Mouse (Mus musculus): ENCODE results near the gene Ltb4r1.

The Ltb4r1 gene

GRCm38 (mm10) chr14:55765696-55766095 is at the start of gene Ltb4r1:
Gene Ltb4r1 (plus strand): TSS chr14:55765962.
- peak; percentile 41 for DNase-seq

GRCm38 (mm10) chr14:55716271-55716670 is 49.5 kb upstream of the Ltb4r1 start:
- no peak for DNase-seq

- no peak for DNase-seq
These were observed 48.9 kb upstream of the Ltb4r1 start for GRCm38 (mm10) chr14:55716884-55717283.

- no peak for DNase-seq
These were observed 46.0 kb upstream of the Ltb4r1 start for GRCm38 (mm10) chr14:55719737-55720136.

- DNase-seq: no peak
These were observed 45.1 kb upstream of the Ltb4r1 start for GRCm38 (mm10) chr14:55720666-55721065.

GRCm38 (mm10) chr14:55721076-55721475 is 44.7 kb upstream of the Ltb4r1 start:
- no peak for DNase-seq

- DNase-seq: peak; percentile 99
These were observed 43.9 kb upstream of the Ltb4r1 start, which contains the start of gene Rabggta for GRCm38 (mm10) chr14:55721700-55722437. Gene Rabggta (minus strand): TSS chr14:55722263.

GRCm38 (mm10) chr14:55722438-55722945 is 43.3 kb upstream of the Ltb4r1 start:
- no peak for DNase-seq

GRCm38 (mm10) chr14:55723433-55723832 is 42.3 kb upstream of the Ltb4r1 start:
- DNase-seq: no peak

GRCm38 (mm10) chr14:55724411-55724871 is 41.3 kb upstream of the Ltb4r1 start:
- peak; percentile 72 for DNase-seq

- no peak for DNase-seq
These were observed 39.5 kb upstream of the Ltb4r1 start for GRCm38 (mm10) chr14:55726261-55726660.

- DNase-seq: no peak
These were observed 37.7 kb upstream of the Ltb4r1 start for GRCm38 (mm10) chr14:55727889-55728685.

GRCm38 (mm10) chr14:55730116-55730515 is 35.6 kb upstream of the Ltb4r1 start:
- DNase-seq: no peak

- DNase-seq: no peak
These were observed 35.2 kb upstream of the Ltb4r1 start for GRCm38 (mm10) chr14:55730531-55731032.

GRCm38 (mm10) chr14:55733889-55734288 is 31.9 kb upstream of the Ltb4r1 start:
- no peak for DNase-seq

GRCm38 (mm10) chr14:55734869-55735268 is 30.9 kb upstream of the Ltb4r1 start:
- DNase-seq: no peak

- DNase-seq: no peak
These were observed 30.4 kb upstream of the Ltb4r1 start for GRCm38 (mm10) chr14:55735334-55735733.

- DNase-seq: no peak
These were observed 30.0 kb upstream of the Ltb4r1 start for GRCm38 (mm10) chr14:55735758-55736157.

- no peak for DNase-seq
These were observed 28.6 kb upstream of the Ltb4r1 start for GRCm38 (mm10) chr14:55737086-55737687.

GRCm38 (mm10) chr14:55743711-55744110 is 22.1 kb upstream of the Ltb4r1 start:
- DNase-seq: peak; percentile 92

GRCm38 (mm10) chr14:55745180-55745860 is 20.4 kb upstream of the Ltb4r1 start, which contains the start of the genes Dhrs1 and Nop9:
Gene Dhrs1 (minus strand): TSS chr14:55745690.
Gene Nop9 (plus strand): TSS chr14:55745693.
- DNase-seq: peak; percentile 92

- no peak for DNase-seq
These were observed 19.9 kb upstream of the Ltb4r1 start for GRCm38 (mm10) chr14:55745861-55746237.
